Mouse (Mus musculus): ENCODE measurements around the gene Arhgap18.
A peak's percentile ranks its signal among the peaks of the same experiment; 100 is the strongest.
"Not testable (repeated sequence)": the region's sequence is repeated elsewhere in the genome, so short reads cannot be mapped to it uniquely, and the experiment has no call there.

Arhgap18 gene

DNA sequence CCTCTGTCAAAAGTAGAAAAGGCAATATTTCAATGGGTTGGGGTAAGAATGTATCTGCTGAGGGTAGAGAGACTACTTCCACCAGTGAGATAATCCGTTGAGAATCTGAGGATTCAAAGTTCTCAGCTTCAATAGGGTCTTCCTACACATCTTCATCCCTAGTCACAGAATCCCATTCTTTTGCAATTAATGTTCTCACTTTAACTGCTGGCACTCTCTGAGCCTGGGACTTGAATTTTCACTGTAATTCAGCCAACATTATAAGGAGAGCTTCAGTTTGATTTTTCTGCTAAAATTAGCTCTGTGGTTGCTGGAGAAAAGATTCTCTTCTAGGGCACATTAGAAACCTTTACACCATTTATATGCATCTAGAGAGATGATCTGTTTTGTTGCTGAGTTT, 150.6 kb downstream of the Arhgap18 start:
- no peak for DNase-seq (ENCODE audit: low spot score in 2 of 2)

DNA sequence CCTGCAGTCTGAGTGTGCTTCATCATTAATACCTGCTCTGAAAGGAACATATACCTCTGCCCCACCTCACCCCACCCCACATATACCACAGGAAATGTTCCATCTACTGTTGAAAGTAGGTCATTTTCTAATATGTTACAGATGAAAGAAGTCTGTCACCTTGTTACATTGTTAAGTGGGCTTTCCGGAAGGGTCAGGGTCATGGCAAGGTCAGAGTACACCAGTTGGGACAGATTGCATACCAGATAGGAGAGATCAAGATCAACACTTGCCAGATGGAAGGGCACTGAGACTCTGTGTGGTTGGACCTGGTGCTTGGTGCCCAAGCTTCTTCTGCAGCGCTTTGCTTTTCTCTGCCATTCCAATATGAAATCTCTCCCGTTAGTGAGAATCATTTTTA, 158.0 kb downstream of the Arhgap18 start:
- no peak for DNase-seq (ENCODE audit: low spot score in 2 of 2)

DNA sequence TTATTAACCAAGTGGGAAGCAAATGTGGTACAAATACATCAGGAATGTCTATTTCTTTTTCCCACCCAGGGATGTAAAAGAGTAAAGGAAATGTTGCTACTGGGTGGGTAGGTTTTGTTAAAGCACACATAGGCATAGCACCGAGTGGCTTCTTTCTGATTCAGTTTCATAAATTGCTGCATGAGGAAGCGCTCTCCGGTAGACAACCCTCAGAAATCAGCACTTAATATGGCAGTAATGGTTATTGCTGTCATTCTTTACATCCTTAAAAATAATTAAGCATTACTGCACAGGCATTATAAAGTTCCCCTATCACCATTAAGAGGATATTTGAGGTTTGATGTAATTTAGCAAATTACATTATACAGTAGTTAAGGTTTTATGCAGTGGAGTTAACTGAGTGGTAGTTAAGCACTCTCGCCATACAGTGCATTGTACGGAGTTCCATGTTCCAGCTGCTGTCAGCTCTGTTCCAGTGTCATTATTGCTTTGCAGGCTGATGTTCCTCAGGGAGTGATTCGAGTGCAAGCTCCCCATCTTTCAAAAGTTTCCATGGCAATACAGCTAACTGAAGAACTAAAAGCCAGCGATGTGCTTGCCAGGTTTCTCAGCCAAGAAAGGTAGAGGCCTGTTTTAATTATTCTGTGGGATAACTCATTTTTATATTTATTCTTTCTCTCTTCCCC, 159.0 kb downstream of the Arhgap18 start:
- DNase-seq (ENCODE audit: low spot score in 2 of 2) = no peak

DNA sequence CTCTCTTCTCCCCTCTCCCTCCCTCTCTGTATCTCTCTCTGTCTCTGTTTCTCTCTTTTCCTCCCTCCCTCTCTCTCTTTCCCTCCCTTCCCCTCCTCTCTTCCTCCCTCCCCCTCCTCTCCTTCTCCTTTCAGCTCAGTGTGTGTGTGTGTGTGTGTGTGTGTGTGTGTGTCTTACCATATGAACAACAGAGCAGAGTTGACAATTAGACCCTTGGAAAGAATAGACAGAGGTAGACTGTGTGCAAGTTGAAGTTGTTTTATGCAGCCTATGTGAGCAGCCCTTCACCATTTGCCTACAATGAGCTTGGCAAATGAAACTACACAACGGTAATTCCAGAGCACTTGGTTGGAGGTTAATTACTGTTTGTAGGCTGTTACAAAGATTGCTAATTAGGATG, 159.6 kb downstream of the Arhgap18 start:
- no peak for DNase-seq (ENCODE audit: low spot score in 2 of 2)

DNA sequence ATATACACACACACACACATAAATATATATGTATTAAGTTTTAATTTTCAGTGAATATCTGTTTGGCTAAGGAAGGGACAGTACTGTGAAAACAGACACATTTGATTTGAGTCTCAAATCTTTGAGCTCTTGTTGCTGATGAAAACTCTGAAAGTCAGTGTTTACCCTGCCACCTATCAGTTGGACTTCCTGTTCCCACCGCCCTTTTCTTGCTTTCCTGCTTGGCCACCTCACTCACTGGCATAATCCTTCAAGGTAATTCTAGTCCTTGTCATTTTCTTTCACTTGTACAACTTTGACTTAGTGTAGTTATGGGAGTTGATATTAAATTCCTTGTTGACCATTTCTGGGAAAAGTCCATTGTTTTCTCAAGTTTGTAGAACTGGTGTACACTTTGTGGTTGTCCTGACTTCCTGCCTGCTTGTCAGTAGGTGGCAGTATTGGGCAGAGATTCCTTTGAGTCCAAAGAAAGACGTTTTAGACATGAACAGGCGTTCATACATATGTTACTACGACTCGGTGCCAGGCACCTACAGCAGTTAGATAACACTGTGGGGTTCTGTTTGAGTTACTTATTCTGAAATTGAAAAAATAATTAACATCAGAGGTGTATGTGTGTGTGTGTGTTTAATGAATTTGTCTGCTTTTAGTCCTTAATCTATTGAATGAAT, 166.2 kb downstream of the Arhgap18 start:
- peak in 1 of 2 experiments; percentile 25 for DNase-seq (ENCODE audit: low spot score in 2 of 2)

DNA sequence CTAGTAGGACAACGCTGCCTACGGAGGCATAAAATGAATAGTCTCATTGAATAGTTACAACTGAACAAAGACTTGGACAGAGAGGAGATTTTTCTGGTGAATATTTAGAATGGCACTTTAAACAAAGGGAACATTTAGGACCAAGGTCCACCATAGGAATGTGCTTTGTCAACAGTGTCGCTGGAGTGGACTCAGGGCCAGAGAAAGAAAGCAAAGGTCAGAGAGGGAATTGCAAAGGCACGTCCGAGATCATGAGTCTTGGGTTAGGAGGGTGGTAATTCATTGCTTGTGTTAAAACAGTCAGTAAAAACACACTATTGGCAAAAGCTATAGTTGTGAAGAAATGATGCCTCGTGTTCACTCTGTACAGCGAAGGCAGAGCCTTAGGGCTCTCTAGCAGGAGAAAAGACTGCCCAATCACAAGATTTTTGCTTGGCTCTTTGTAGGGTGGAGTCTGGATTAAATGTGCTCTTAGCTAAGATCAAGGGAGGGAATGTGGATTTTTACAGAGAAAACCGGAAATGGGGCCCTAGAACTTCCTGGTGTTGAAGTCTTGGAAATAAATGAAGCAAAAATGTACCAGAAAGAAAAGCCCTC, 167.3 kb downstream of the Arhgap18 start:
- DNase-seq (ENCODE audit: low spot score in 2 of 2) = no peak

DNA sequence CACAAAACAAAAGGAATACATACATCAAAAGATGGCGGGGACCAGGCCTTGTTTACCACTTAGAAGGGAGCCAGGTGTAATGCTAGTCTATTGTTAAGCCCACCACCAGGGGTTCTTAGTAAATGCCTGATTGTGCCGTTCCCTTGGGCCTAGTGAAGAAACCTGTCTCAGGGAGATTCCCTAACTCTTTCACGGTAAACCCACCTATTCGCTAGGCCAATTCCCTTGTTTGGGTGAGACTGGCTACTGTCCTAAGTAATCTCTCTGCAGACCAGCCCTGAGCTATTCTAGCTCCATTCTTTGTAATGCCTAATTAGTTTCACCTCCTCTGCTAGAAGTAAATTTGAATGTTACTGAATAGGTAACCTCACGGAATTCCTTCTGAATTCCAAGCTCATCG, 182.8 kb downstream of the Arhgap18 start:
- not testable (repeated sequence) for DNase-seq (ENCODE audit: low spot score in 2 of 2)

DNA sequence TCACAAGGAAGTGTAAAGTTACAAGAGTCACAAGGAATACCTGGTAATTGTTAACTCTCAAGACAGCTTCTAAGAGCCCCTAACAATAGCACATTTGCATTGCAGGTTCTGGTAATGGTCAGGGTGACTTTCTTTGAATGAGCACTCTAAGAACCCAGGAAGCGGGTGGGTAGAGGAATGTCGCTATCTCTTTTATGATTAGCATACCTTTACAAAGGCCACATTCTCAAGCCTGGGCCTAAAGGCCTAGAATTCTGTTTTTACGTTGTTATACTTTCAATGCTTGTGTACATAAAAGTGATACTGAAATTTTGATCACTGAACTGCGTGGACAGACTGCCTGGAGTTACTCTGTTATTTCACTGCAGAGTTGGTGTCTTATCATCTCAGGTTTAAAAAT, 185.2 kb downstream of the Arhgap18 start:
- not testable (repeated sequence) for DNase-seq (ENCODE audit: low spot score in 2 of 2)

DNA sequence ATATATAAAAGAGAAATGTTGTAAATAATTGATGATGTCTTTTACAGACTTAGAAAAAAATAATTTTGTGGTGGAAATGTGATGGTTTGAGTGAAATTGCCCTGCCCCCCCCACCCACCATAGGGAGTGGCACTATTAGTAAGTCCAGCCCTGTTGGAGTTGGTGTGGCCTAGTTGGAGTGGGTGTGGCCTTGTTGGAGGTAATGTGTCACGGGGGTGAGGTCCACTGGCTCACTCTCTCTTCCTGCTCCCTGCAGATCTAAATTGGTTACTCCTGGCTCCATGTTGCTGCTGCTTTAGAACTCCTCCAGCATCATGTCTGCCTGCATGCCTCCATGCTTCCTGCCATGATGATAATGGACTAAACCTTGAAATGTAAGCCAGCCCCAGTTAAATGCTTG, 186.3 kb downstream of the Arhgap18 start:
- no peak for DNase-seq (ENCODE audit: low spot score in 2 of 2)

DNA sequence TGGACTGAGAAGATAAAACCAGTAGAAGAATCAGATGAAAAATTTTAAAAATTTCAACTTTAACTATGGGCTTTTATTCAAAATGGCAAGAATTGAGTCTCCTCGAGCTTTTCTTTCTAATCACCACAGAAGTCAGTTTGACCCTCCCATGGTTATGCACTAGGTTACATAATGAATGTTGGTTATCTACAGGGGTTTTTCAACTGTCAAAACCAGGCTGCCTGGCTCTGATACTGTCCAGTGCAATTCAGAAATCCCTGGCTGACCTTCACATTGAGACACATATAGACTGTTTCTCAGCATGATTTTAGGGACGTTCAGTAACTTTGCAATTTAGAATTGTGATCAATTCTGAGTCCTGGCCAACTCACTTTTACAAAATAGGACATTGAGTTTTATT, 195.1 kb downstream of the Arhgap18 start:
- DNase-seq (ENCODE audit: low spot score in 2 of 2) = no peak

DNA sequence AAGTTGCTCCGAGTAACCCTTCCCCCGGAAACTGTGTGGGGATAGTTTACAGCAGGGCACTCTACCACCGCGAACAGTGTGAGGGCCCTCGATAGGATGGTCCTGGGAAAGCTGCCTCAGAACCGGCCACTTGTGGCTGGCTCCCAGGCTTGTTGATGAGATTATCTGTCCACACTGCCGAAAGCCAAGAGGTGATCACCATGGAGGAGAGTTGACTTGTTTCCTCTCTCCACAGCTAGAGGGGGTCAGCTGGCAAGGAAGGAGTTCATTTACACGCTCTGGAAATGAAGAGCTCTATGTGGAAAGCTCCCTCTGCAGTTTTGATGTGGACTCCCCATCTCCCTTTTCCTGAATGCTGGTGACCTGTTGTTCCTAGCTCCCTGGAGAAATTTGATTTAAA, 196.4 kb downstream of the Arhgap18 start:
- no peak for DNase-seq (ENCODE audit: low spot score in 2 of 2)

DNA sequence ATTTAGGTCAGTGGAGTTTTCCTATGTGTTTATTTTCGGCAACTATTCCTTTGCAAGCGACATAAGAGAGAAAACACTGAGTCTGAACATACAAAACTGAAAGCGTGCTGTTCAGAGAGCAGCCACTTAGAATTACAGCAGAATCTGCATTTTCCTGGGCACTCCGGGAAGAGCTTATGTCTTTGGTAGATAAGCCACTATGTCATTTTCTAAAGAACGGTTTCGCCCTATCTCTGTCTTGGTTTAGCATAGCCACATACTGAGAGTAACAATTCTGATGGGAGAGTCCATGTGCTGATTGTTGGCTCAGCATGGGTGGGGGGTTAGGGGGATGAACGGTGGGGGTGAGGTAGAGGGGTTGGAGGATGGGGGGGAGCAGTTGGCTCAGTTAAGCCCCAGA, 197.2 kb downstream of the Arhgap18 start:
- DNase-seq (ENCODE audit: low spot score in 2 of 2) = no peak

DNA sequence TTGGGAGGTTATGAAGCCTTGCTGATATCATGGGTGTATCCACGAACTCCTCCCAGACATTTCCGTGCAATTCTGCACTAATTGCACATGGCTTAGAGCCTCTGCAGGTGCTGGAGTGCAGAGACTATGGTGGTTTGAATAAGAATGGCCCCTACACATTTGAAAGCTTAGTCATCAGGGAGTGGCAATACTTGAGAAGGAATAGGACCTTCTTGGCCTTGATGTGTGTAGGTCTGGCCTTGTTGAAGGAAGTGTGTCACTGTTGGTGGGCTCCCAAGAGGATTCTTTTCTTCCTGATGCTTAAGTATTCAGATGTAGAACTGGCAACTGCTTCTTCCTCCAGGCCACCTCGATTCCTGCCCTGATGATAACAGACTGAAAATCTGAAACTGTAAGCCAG, 205.3 kb downstream of the Arhgap18 start:
- no peak for DNase-seq (ENCODE audit: low spot score in 2 of 2)

Data from frontal cortex, postnatal 10 days (tissue).